Mouse (Mus musculus): Measurements from ENCODE around the gene Heg1.

Heg1 gene

GRCm38 (mm10) chr16:33745457-33745856 lies 61.3 kb downstream of the Heg1 start:
- peak in 1 of 2 experiments; percentile 52 for DNase-seq

- no peak for DNase-seq
Measured at GRCm38 (mm10) chr16:33746074-33746676, 62.0 kb downstream of the Heg1 start.

- DNase-seq: no peak
Measured at GRCm38 (mm10) chr16:33747346-33747954, 63.3 kb downstream of the Heg1 start.

DNA sequence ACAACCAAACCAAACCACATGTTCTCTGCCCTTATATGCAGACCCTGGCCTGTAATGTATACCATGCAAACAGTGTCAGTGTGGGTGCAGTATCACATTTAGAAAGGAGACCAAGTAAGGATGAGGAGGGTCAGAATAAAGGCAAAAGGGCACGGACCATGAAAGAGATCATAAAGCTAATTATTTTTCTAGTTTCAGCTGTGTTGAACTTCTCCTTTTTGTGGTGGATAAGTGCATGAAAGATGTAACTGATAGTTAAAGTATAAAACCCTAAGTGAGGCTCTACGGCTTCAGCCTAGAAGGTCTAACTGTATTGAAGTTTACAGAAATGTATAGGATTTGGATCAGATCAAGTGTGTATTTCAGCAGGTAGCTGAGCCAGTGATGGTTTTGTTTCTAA lies 63.8 kb downstream of the Heg1 start:
- DNase-seq: no peak

GRCm38 (mm10) chr16:33751152-33751551 lies 67.0 kb downstream of the Heg1 start:
- DNase-seq: peak in 1 of 2 experiments; percentile 20

DNA sequence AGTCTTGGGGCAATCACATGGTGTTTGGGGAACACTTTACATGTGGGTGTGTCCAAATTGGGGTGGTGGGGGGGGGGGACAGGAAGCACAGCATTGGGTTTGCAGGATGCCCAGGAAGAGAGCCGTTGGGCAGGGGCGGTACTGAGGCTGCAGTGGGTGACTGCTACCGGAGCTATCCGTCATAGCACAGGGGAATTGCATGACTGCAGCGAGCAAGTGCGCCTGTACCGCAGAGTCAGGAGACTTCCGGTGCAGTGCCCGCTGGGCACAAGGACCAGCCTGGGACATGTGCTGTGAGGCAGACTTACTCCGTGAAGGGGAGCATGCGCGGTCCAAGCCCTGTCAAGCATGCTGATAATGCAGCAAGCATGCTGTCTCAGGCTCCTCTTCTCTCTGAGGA lies 67.4 kb downstream of the Heg1 start:
- peak; percentile 69 to 79 for DNase-seq

GRCm38 (mm10) chr16:33752904-33753578 lies 68.9 kb downstream of the Heg1 start:
- no peak for DNase-seq

- no peak for DNase-seq
Measured at GRCm38 (mm10) chr16:33755293-33755692, 71.1 kb downstream of the Heg1 start.

GRCm38 (mm10) chr16:33755961-33756360 lies 71.8 kb downstream of the Heg1 start:
- no peak for DNase-seq

DNA sequence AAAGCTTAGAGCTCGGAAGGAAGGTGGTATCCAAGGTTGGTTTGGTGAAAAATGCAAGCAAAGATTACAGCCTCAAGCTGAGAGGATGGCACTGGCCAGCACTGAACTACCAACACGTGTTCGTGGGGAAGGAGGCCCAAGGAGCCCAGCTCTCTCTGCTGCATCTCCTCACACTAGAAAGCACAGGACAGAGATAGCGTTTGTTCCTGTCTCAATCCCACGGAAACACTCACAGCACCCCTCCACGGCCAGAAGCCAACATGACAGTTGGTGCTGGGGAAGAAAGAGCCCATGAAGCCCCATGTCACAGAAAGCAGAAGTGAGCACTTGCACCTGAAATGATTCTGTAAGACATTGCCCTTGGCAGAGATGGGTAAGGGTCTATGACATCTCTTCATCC lies 72.2 kb downstream of the Heg1 start:
- DNase-seq: peak; percentile 50 to 58

- no peak for DNase-seq
Measured at GRCm38 (mm10) chr16:33759207-33759606, 75.0 kb downstream of the Heg1 start.

DNA sequence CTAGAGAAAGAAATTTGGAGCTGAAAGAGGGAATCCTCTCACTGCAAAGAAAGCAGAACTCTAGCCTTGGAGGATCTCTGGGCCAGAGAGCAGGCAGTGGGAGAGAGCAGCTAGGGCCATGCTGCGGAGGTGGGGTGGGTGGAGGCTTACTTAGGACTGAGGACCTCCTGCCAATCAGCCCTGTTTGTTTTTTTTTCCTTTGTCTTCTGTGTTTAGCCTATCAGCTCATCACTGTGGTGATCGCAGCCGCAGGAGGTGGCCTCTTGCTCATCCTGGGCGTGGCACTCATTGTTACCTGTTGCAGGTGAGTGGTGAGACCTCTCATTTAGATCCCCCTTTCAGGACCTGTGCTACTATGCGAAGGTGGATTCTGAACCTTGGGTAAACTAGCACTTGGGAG lies 76.4 kb downstream of the Heg1 start:
- DNase-seq: no peak

GRCm38 (mm10) chr16:33760996-33761395 lies 76.8 kb downstream of the Heg1 start:
- no peak for DNase-seq

DNA sequence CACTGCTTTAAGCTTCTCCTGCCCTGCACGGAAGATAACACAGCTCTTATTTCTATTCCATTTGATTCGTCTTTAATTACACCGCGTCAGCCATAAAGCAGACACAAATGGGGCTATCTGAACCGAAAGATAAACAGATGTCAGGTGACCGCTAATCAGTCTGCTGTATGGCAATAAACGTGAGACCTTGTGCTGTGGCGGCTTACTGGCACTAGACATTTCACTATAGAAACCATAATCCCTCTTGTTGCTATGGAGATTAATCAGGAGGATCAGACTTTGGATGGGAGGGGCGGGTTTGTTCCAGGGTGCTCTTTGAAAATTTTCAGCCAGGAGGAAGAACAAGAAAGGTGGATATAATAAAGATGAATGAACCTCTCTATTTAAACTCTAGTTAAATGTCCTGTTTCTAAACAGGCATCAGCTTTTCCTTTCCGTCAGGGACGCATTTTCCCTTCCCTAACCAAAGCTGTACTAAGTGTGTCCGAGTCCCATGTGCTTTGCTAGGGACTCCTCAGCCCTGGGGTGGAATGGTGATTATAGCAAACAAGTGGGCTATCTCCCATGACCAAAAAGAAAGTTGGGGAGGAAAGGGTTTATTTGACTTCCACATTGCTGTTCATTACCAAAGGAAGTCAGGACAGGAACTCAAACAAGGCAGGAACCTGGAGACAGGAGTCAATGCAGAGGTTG lies 80.5 kb downstream of the Heg1 start:
- no peak for DNase-seq

DNA sequence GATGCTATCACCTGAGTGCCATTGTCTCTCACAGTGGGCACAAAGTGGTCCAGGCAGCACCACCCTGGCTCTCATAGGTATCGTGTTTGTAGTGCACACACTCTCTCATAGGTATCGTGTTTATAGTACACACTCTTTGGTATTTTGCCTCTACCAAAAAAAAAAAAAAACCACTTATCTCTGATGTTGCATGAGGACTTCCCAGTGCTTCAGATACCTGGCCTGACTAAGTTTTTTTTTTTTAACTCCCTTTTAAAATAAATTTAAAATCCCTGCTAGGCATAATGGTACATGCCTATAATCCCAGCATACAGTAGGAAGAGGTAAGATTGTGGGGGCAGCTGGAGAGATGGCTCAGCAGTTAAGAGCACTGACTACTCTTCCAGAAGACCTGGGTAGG lies 81.3 kb downstream of the Heg1 start:
- DNase-seq: no peak

- no peak for DNase-seq
Measured at GRCm38 (mm10) chr16:33766309-33766708, 82.1 kb downstream of the Heg1 start.

- DNase-seq: no peak
Measured at GRCm38 (mm10) chr16:33766757-33767156, 82.6 kb downstream of the Heg1 start.

DNA sequence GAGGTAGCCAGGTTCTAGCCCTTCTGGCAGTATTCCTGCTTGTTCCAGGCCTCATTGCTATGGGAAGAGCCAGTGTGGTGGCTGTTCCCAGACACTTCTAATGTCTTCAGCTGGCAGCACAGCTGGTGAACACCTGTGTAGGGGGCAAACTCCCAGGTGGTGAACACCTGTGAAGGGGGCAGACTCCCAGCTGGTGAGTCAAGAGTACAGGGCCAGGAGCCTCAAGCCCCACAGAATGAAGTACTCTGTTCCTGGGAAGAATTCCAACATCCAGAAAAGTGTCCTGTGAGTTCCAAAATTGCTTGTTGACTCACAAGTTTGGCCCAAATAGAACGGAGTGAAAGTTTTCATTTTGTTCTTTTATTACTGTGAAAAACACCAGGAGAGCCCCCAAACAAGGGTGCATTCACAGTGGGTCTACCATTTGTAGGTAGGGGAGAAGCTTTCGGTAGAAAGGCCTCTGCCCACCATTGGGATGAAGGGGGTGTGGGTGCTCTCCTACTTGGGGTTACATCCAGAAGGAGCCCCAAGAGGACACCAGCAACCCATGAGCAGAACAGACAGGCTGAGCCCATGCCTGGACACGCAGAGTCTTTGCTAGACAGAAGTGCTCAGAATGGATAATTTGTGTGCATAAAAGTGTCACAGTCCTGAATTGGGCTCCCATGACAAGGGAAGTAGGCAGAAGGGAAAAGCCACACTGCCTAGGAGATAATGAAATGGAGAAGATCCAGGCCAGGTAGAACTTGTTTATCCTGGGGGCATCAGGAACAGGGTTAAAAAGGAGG lies 84.5 kb downstream of the Heg1 start:
- no peak for DNase-seq

DNA sequence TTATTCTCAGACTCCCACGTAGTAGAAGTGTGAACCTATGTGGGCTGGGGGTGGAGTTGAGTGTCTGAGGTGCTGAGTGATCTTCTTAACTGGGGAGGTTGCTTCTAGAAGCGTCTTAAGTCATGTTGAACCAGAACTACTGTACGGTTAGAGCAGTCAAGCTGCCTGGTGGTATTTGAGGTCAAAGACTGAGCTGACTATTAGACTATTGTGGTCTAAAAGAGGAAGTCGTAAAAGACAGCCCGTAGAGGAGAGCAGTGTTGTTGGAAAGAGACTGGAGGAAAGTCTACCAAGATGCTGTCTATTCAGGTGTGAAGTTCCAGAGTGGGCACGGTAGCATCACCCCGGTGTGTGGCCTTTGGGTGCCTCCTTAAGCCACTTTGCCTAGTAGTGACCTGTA lies 85.7 kb downstream of the Heg1 start:
- DNase-seq: peak in 1 of 2 experiments; percentile 21

GRCm38 (mm10) chr16:33770778-33771454 lies 86.7 kb downstream of the Heg1 start:
- DNase-seq: no peak

GRCm38 (mm10) chr16:33772809-33773208 lies 88.6 kb downstream of the Heg1 start:
- DNase-seq: no peak

DNA sequence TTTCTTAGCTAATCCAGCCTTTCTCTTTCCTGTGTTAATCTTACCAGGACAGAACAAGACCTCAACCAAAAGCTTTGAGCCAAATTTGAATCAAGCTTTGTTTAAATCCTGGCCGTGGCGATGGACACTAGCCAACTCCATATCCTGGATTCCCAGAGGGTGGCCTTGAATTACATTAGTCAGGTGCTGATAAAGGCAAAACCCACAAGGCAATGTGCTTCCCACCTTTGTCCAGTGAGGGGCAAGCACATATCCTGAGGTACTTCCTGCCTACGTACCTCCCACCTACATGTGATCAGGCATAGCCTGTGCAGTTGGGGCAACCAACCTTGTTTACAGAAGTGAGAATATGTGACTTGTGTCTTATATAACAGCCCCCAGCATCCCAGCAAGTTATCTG lies 90.8 kb downstream of the Heg1 start:
- DNase-seq: no peak
